28 mouse cellular contexts compared by ENCODE assay signal in the genomic region with DNA sequence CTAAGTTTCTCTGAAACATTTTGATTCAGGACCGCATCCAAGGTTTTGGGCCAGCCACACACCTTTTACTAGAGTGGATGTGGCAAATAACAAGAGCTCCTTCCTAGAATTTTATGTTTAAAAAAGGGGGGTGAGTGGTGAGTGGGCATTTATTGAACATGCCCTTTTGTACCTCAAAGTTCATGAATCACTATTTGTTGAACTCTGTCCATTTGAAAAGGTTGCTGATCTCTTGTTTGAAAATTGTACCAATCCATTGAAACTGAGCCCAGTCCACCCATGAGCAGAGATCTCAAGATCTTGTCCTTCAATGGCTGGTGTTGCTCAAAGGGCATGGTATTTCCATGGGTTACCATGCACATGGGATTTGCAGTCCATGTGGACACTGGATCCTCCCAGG. TPM values are rescaled to one million over a fixed set of nuclear protein-coding genes. Genes with fewer than 3 reads are reported as not detected.
"Had no signal": no experiment of that assay in that cellular context is flagged by ENCODE, and none has a peak within 500 bp of the region (broad histone marks: within the 10 kb centered on the region; RNA-seq: fewer than 3 reads in every experiment).

No protein-coding gene starts in this region.

- H3K4me2 ChIP-seq: heart, embryonic 13.5 days; heart, embryonic 15.5 days; hindbrain, embryonic 13.5 days; hindbrain, embryonic 15.5 days; limb, embryonic 13.5 days; limb, embryonic 15.5 days; liver, embryonic 13.5 days; liver, embryonic 15.5 days had no signal

- DNase-seq: forebrain, postnatal 0 days; gastrocnemius, postnatal 14 days; gastrocnemius, postnatal 36 days; heart, adult 18-20 months; heart, postnatal 14 days; heart, postnatal 36 days; kidney, adult 11 months; kidney, postnatal 14 days; kidney, postnatal 36 days; layer of hippocampus, adult 9-11 months; layer of hippocampus, postnatal 36 days; left cerebral cortex, postnatal 4 days; liver, embryonic 13.5 days had no signal

- H3K4me3 ChIP-seq: heart, embryonic 10.5 days; heart, embryonic 13.5 days; heart, embryonic 15.5 days; hindbrain, embryonic 13.5 days; hindbrain, embryonic 15.5 days; limb, embryonic 13.5 days; limb, embryonic 15.5 days; liver, embryonic 13.5 days; liver, embryonic 15.5 days had no signal

- H3K36me3 ChIP-seq: heart, embryonic 10.5 days; heart, embryonic 13.5 days; heart, embryonic 15.5 days; hindbrain, embryonic 13.5 days; hindbrain, embryonic 15.5 days; limb, embryonic 13.5 days; limb, embryonic 15.5 days; liver, embryonic 13.5 days; liver, embryonic 15.5 days had no signal

- H3K4me1 ChIP-seq: heart, embryonic 10.5 days; heart, embryonic 13.5 days; heart, embryonic 15.5 days; hindbrain, embryonic 13.5 days; hindbrain, embryonic 15.5 days; limb, embryonic 13.5 days; limb, embryonic 15.5 days; liver, embryonic 13.5 days; liver, embryonic 15.5 days had no signal

- H3K27me3 ChIP-seq: heart, embryonic 13.5 days; heart, embryonic 15.5 days; hindbrain, embryonic 13.5 days; hindbrain, embryonic 15.5 days; limb, embryonic 13.5 days; limb, embryonic 15.5 days; liver, embryonic 13.5 days; liver, embryonic 15.5 days had no signal

- ATAC-seq: forebrain, postnatal 0 days; hindbrain, postnatal 0 days; intestine, embryonic 16.5 days had no signal

- H3K9ac ChIP-seq: forebrain, postnatal 0 days; heart, embryonic 13.5 days; heart, embryonic 15.5 days; hindbrain, embryonic 13.5 days; hindbrain, embryonic 15.5 days; limb, embryonic 13.5 days; limb, embryonic 15.5 days; liver, embryonic 13.5 days; liver, embryonic 15.5 days had no signal

- H3K9me3 ChIP-seq: heart, embryonic 10.5 days; heart, embryonic 13.5 days; heart, embryonic 15.5 days; hindbrain, embryonic 13.5 days; hindbrain, embryonic 15.5 days; limb, embryonic 13.5 days; limb, embryonic 15.5 days; liver, embryonic 13.5 days; liver, embryonic 15.5 days had no signal

- H3K27ac ChIP-seq: heart, embryonic 10.5 days; heart, embryonic 13.5 days; heart, embryonic 15.5 days; hindbrain, embryonic 13.5 days; hindbrain, embryonic 15.5 days; hindbrain, postnatal 0 days; limb, embryonic 13.5 days; limb, embryonic 15.5 days; liver, embryonic 13.5 days; liver, embryonic 15.5 days had no signal

RNA-seq across cellular contexts. Expression of gene Ces1c, which starts 32.3 kb away (rescaled TPM):
- polyA plus RNA-seq: forebrain, postnatal 0 days; gonadal fat pad, adult 2 months; heart, embryonic 10.5 days; heart, embryonic 13.5 days; heart, embryonic 15.5 days; heart, postnatal 0 days; hindbrain, embryonic 11.5 days; hindbrain, embryonic 13.5 days; hindbrain, embryonic 15.5 days; hindbrain, postnatal 0 days; kidney, embryonic 14.5 days; limb, embryonic 11.5 days; limb, embryonic 13.5 days; limb, embryonic 15.5 days had no signal

RNA-seq across cellular contexts. Expression of gene Ces1d, which starts 34.3 kb away (rescaled TPM):
- polyA plus RNA-seq: hindbrain, embryonic 11.5 days; limb, embryonic 11.5 days had no signal
